ENCODE assay signal across 8 mouse cellular contexts in genomic region chr12:36041703-36042347, GRCm38 (mm10). TPM values are rescaled to one million over a fixed set of nuclear protein-coding genes. Genes with fewer than 3 reads are reported as not detected.
A peak's percentile ranks its signal among the peaks of the same experiment; 100 is the strongest.
DNase-seq lines count a peak whose midpoint lies in the region; ATAC-seq and TF ChIP-seq lines count a peak whose summit lies in the region.

No protein-coding gene starts in this region.

- DNase-seq in brain, embryonic 14.5 days (ENCODE audit: low read depth): peak; percentile 86
- peak; percentile 41 for DNase-seq in liver, postnatal 0 days
- DNase-seq in testis, postnatal 14 days (ENCODE audit: low spot score): peak; percentile 20

- WGBS in heart, embryonic 13.5 days: 1% methylated on average over 47 of the region's 50 CpGs
- WGBS in kidney, embryonic 16.5 days: under 1% methylated on average over 47 of the region's 50 CpGs
- WGBS in liver, postnatal 0 days (ENCODE audit: insufficient replicate concordance): under 1% methylated on average over 32 of the region's 50 CpGs
- under 1% methylated on average over 43 of the region's 50 CpGs for WGBS in neural tube, embryonic 13.5 days

- peak overlapping the region; percentile 95 for H3K4me3 ChIP-seq in ES-Bruce4 (ENCODE audit: low read depth, low read length)
- H3K4me3 ChIP-seq in embryonic fibroblast, embryonic 13.5 days (ENCODE audit: insufficient read depth, low read length): peak overlapping the region; percentile 64
- peak overlapping the region; percentile 98 for H3K4me3 ChIP-seq in heart, embryonic 13.5 days
- H3K4me3 ChIP-seq in kidney, embryonic 16.5 days (ENCODE audit: low read length): peak overlapping the region; percentile 93
- H3K4me3 ChIP-seq in liver, postnatal 0 days (ENCODE audit: low read depth, low read length): peak overlapping the region; percentile 85
- H3K4me3 ChIP-seq in neural tube, embryonic 13.5 days: peak overlapping the region; percentile 93

- no peak for TF ChIP-seq EP300 in ES-Bruce4 (IDR thresholded peaks at IDR 0.05; ENCODE audit: insufficient read depth, low read depth, low read length)
- TF ChIP-seq EP300 in liver, postnatal 0 days (IDR thresholded peaks at IDR 0.05; ENCODE audit: low read depth): no peak

- H3K4me2 ChIP-seq in heart, embryonic 13.5 days: peak overlapping the region; percentile 90
- H3K4me2 ChIP-seq in kidney, embryonic 16.5 days (replicated peaks; ENCODE audit: low read depth, low read length): peak overlapping the region; percentile 92
- H3K4me2 ChIP-seq in liver, postnatal 0 days (ENCODE audit: low read depth, low read length): peak overlapping the region; percentile 100
- peak overlapping the region; percentile 73 for H3K4me2 ChIP-seq in neural tube, embryonic 13.5 days

- no peak overlapping the region for H3K27ac ChIP-seq in ES-Bruce4 (ENCODE audit: insufficient read depth, low read length)
- H3K27ac ChIP-seq in embryonic fibroblast, embryonic 13.5 days (ENCODE audit: insufficient read depth, low read length): no peak overlapping the region
- peak overlapping the region; percentile 61 for H3K27ac ChIP-seq in heart, embryonic 13.5 days (replicated peaks)
- peak overlapping the region; percentile 50 for H3K27ac ChIP-seq in kidney, embryonic 16.5 days (ENCODE audit: low read length)
- H3K27ac ChIP-seq in liver, postnatal 0 days (ENCODE audit: low read depth): peak overlapping the region; percentile 55
- peak overlapping the region; percentile 95 for H3K27ac ChIP-seq in neural tube, embryonic 13.5 days (replicated peaks)

- no peaks in the 10 kb centered on the region for H3K27me3 ChIP-seq in ES-Bruce4 (ENCODE audit: control insufficient read depth, insufficient read depth, low read length, poor library complexity, severe bottlenecking)
- no peaks in the 10 kb centered on the region for H3K27me3 ChIP-seq in heart, embryonic 13.5 days (replicated peaks)
- 0 out of 2 replicates have a peak, but pooled peaks cover 2% of the 10 kb centered on the region for H3K27me3 ChIP-seq in kidney, embryonic 16.5 days (ENCODE audit: insufficient read depth, low read length)
- H3K27me3 ChIP-seq in liver, postnatal 0 days (ENCODE audit: insufficient read depth, low read length): 0 out of 2 replicates have a peak, but pooled peaks cover 3% of the 10 kb centered on the region
- H3K27me3 ChIP-seq in neural tube, embryonic 13.5 days: no peaks in the 10 kb centered on the region

- peak; percentile 52 for TF ChIP-seq CTCF in ES-Bruce4 (IDR thresholded peaks at IDR 0.05; ENCODE audit: low read depth, low read length)
- TF ChIP-seq CTCF in brain, embryonic 14.5 days (IDR thresholded peaks at IDR 0.05; ENCODE audit: borderline replicate concordance, extremely low read depth, insufficient read depth, insufficient read length): peak; percentile 49
- no peak for TF ChIP-seq CTCF in embryonic fibroblast, embryonic 13.5 days (IDR thresholded peaks at IDR 0.05; ENCODE audit: borderline replicate concordance, insufficient read depth, low read length)
- TF ChIP-seq CTCF in liver, postnatal 0 days (IDR thresholded peaks at IDR 0.05; ENCODE audit: low read depth): peak; percentile 44

- peak; percentile 23; the same call in 1 of the 2 replicates for ATAC-seq in heart, embryonic 13.5 days (ENCODE audit: extremely low read depth, insufficient number of reproducible peaks, low FRiP score, low TSS enrichment)
- ATAC-seq in kidney, embryonic 16.5 days (ENCODE audit: low FRiP score, low TSS enrichment): peak; percentile 80
- peak; percentile 48 for ATAC-seq in liver, postnatal 0 days
- peak; percentile 88 for ATAC-seq in neural tube, embryonic 13.5 days (ENCODE audit: low read depth)

- H3K9me3 ChIP-seq in ES-Bruce4 (replicated peaks; ENCODE audit: control insufficient read depth, insufficient read depth, low read length, poor library complexity, severe bottlenecking): no peaks in the 10 kb centered on the region
- H3K9me3 ChIP-seq in heart, embryonic 13.5 days: no peaks in the 10 kb centered on the region
- no peaks in the 10 kb centered on the region for H3K9me3 ChIP-seq in kidney, embryonic 16.5 days (ENCODE audit: low read length)
- no peaks in the 10 kb centered on the region for H3K9me3 ChIP-seq in liver, postnatal 0 days (ENCODE audit: low read length)
- no peaks in the 10 kb centered on the region for H3K9me3 ChIP-seq in neural tube, embryonic 13.5 days

- H3K9ac ChIP-seq in ES-Bruce4 (ENCODE audit: low read depth, poor library complexity, severe bottlenecking): peak overlapping the region; percentile 92
- H3K9ac ChIP-seq in heart, embryonic 13.5 days: peak overlapping the region; percentile 92
- H3K9ac ChIP-seq in kidney, embryonic 16.5 days (replicated peaks; ENCODE audit: low read length): peak overlapping the region; percentile 91
- peak overlapping the region; percentile 79 for H3K9ac ChIP-seq in liver, postnatal 0 days (replicated peaks)
- H3K9ac ChIP-seq in neural tube, embryonic 13.5 days: peak overlapping the region; percentile 99

- no peaks in the 10 kb centered on the region for H3K36me3 ChIP-seq in ES-Bruce4 (ENCODE audit: control insufficient read depth, insufficient read depth, low read length, poor library complexity, severe bottlenecking)
- no peaks in the 10 kb centered on the region for H3K36me3 ChIP-seq in heart, embryonic 13.5 days
- no peaks in the 10 kb centered on the region for H3K36me3 ChIP-seq in kidney, embryonic 16.5 days (ENCODE audit: insufficient read depth, low read length)
- no peaks in the 10 kb centered on the region for H3K36me3 ChIP-seq in liver, postnatal 0 days (replicated peaks; ENCODE audit: insufficient read depth, low read length)
- no peaks in the 10 kb centered on the region for H3K36me3 ChIP-seq in neural tube, embryonic 13.5 days

- TF ChIP-seq POLR2A in ES-Bruce4 (IDR thresholded peaks at IDR 0.05; ENCODE audit: insufficient read depth, low read length): no peak
- no peak for TF ChIP-seq POLR2A in brain, embryonic 14.5 days (IDR thresholded peaks at IDR 0.05; ENCODE audit: borderline replicate concordance, extremely low read depth, insufficient read depth, insufficient read length, poor library complexity, severe bottlenecking)
- TF ChIP-seq POLR2A in embryonic fibroblast, embryonic 13.5 days (IDR thresholded peaks at IDR 0.05; ENCODE audit: low read depth, low read length): no peak

- no peaks in the 10 kb centered on the region for H3K4me1 ChIP-seq in ES-Bruce4 (ENCODE audit: control insufficient read depth, insufficient read depth, low read length)
- peaks cover 5% of the 10 kb centered on the region; the same call in 1 of the 2 replicates for H3K4me1 ChIP-seq in embryonic fibroblast, embryonic 13.5 days (ENCODE audit: control insufficient read depth, insufficient read depth, low read length)
- H3K4me1 ChIP-seq in heart, embryonic 13.5 days: peaks cover 34% of the 10 kb centered on the region
- H3K4me1 ChIP-seq in kidney, embryonic 16.5 days (ENCODE audit: insufficient read depth, low read length): peaks cover 12% of the 10 kb centered on the region; the same call in 1 of the 2 replicates
- H3K4me1 ChIP-seq in liver, postnatal 0 days (ENCODE audit: insufficient read depth): peaks cover 8% of the 10 kb centered on the region
- H3K4me1 ChIP-seq in neural tube, embryonic 13.5 days (replicated peaks): peaks cover 26% of the 10 kb centered on the region

RNA-seq across cellular contexts. Expression of gene Tspan13, which starts 0.5 kb away (rescaled TPM):
- polyA plus RNA-seq in ES-Bruce4 (2011; ENCODE audit: insufficient read depth, insufficient read length, low read depth, missing spikeins): 37.8 and 41.2 TPM in 2 replicates
- 247 and 280 TPM in 2 replicates for polyA plus RNA-seq in brain, embryonic 14.5 days (2012; rRNA removed)
- 3.2 and 5.6 TPM in 2 replicates for polyA plus RNA-seq in embryonic fibroblast, embryonic 13.5 days (2011; ENCODE audit: insufficient read length, low read depth, missing spikeins)
- 59.6 and 61.8 TPM in 2 replicates for polyA plus RNA-seq in heart, embryonic 13.5 days (2015; fragmentation: Nextera tagmentation; extraction: Ambion mirVana)
- polyA plus RNA-seq in kidney, embryonic 16.5 days (2015; fragmentation: Nextera tagmentation; extraction: Ambion mirVana): 91.3 and 108 TPM in 2 replicates
- polyA plus RNA-seq in liver, postnatal 0 days (2015; fragmentation: Nextera tagmentation; extraction: Ambion mirVana): 18.3 and 19.7 TPM in 2 replicates
- 392 and 398 TPM in 2 replicates for polyA plus RNA-seq in neural tube, embryonic 13.5 days (2015; fragmentation: Nextera tagmentation; extraction: Ambion mirVana)

RNA-seq across cellular contexts. Expression of gene Agr2, which starts 49.1 kb away (rescaled TPM):
- polyA plus RNA-seq in ES-Bruce4 (2011; ENCODE audit: insufficient read depth, insufficient read length, low read depth, missing spikeins): not detected in 2 replicates
- not detected in 2 replicates for polyA plus RNA-seq in brain, embryonic 14.5 days (2012; rRNA removed)
- not detected in 2 replicates for polyA plus RNA-seq in embryonic fibroblast, embryonic 13.5 days (2011; ENCODE audit: insufficient read length, low read depth, missing spikeins)
- polyA plus RNA-seq in heart, embryonic 13.5 days (2015; fragmentation: Nextera tagmentation; extraction: Ambion mirVana): 0.32 and 0.65 TPM in 2 replicates
- 2.2 and 2.6 TPM in 2 replicates for polyA plus RNA-seq in kidney, embryonic 16.5 days (2015; fragmentation: Nextera tagmentation; extraction: Ambion mirVana)
- not detected in 2 replicates for polyA plus RNA-seq in liver, postnatal 0 days (2015; fragmentation: Nextera tagmentation; extraction: Ambion mirVana)
- 0.40 TPM in 1 of 2 replicates, not detected in the other for polyA plus RNA-seq in neural tube, embryonic 13.5 days (2015; fragmentation: Nextera tagmentation; extraction: Ambion mirVana)

Comparison
In these comparisons a context has a peak if more than half of its experiments do, and no peak if none do; other contexts are left out.
1. H3K27ac ChIP-seq: peak in heart, embryonic 13.5 days (single experiment), kidney, embryonic 16.5 days (single experiment), liver, postnatal 0 days (single experiment) and neural tube, embryonic 13.5 days (single experiment); none in ES-Bruce4 (single experiment) and embryonic fibroblast, embryonic 13.5 days (single experiment).
2. DNase-seq: peak in every context shown above with its lines; median percentile 86 in brain, embryonic 14.5 days; 41 in liver, postnatal 0 days; 20 in testis, postnatal 14 days.
3. ATAC-seq: peak in every context shown above with its lines; median percentile 88 in neural tube, embryonic 13.5 days; 80 in kidney, embryonic 16.5 days; 48 in liver, postnatal 0 days; 23 in heart, embryonic 13.5 days.
4. Peak in every context shown above with its lines, with median percentiles within 50 percentile points of each other: H3K4me3 ChIP-seq, H3K9ac ChIP-seq and H3K4me2 ChIP-seq.